Mouse (Mus musculus): ENCODE data around the gene Fndc3b. TPM values are rescaled to one million over a fixed set of nuclear protein-coding genes. Genes with fewer than 3 reads are reported as not detected.

Gene Fndc3b
- polyA plus RNA-seq, 1 experiment from 2014 or later = 4.0 TPM

GRCm38 (mm10) chr3:27624974-27625591, 86.0 kb downstream of the Fndc3b start:
- no peak for DNase-seq (ENCODE audit: low spot score)

- no peak for DNase-seq (ENCODE audit: low spot score)
Measured at GRCm38 (mm10) chr3:27622451-27622850, 88.7 kb downstream of the Fndc3b start.

- DNase-seq (ENCODE audit: low spot score) = no peak
Measured at GRCm38 (mm10) chr3:27621176-27621575, 89.9 kb downstream of the Fndc3b start.

- DNase-seq (ENCODE audit: low spot score) = no peak
Measured at GRCm38 (mm10) chr3:27617733-27618132, 93.4 kb downstream of the Fndc3b start.

GRCm38 (mm10) chr3:27617237-27617499, 93.9 kb downstream of the Fndc3b start:
- DNase-seq (ENCODE audit: low spot score) = peak; percentile 17

GRCm38 (mm10) chr3:27616421-27617236, 94.5 kb downstream of the Fndc3b start:
- peak; percentile 14 for DNase-seq (ENCODE audit: low spot score)

GRCm38 (mm10) chr3:27615479-27615878, 95.6 kb downstream of the Fndc3b start:
- DNase-seq (ENCODE audit: low spot score) = no peak

GRCm38 (mm10) chr3:27613828-27614227, 97.3 kb downstream of the Fndc3b start:
- DNase-seq (ENCODE audit: low spot score) = no peak

- DNase-seq (ENCODE audit: low spot score) = no peak
Measured at GRCm38 (mm10) chr3:27613011-27613410, 98.1 kb downstream of the Fndc3b start.

GRCm38 (mm10) chr3:27611986-27612385, 99.1 kb downstream of the Fndc3b start:
- DNase-seq (ENCODE audit: low spot score) = no peak

- DNase-seq (ENCODE audit: low spot score) = no peak
Measured at GRCm38 (mm10) chr3:27610547-27610946, 100.6 kb downstream of the Fndc3b start.

- no peak for DNase-seq (ENCODE audit: low spot score)
Measured at GRCm38 (mm10) chr3:27610089-27610488, 101.0 kb downstream of the Fndc3b start.

GRCm38 (mm10) chr3:27607796-27608151, 103.3 kb downstream of the Fndc3b start:
- no peak for DNase-seq (ENCODE audit: low spot score)

- DNase-seq (ENCODE audit: low spot score) = peak; percentile 41
Measured at GRCm38 (mm10) chr3:27607081-27607795, 103.9 kb downstream of the Fndc3b start.

GRCm38 (mm10) chr3:27606626-27607025, 104.5 kb downstream of the Fndc3b start:
- no peak for DNase-seq (ENCODE audit: low spot score)

- DNase-seq (ENCODE audit: low spot score) = no peak
Measured at GRCm38 (mm10) chr3:27605613-27606012, 105.5 kb downstream of the Fndc3b start.

- DNase-seq (ENCODE audit: low spot score) = no peak
Measured at GRCm38 (mm10) chr3:27605081-27605480, 106.0 kb downstream of the Fndc3b start.

- DNase-seq (ENCODE audit: low spot score) = no peak
Measured at GRCm38 (mm10) chr3:27604629-27605028, 106.5 kb downstream of the Fndc3b start.

GRCm38 (mm10) chr3:27603905-27604620, 107.0 kb downstream of the Fndc3b start:
- DNase-seq (ENCODE audit: low spot score) = no peak

- no peak for DNase-seq (ENCODE audit: low spot score)
Measured at GRCm38 (mm10) chr3:27600645-27601044, 110.5 kb downstream of the Fndc3b start.

GRCm38 (mm10) chr3:27600197-27600596, 110.9 kb downstream of the Fndc3b start:
- no peak for DNase-seq (ENCODE audit: low spot score)

Measured in thymus, postnatal 0 days (tissue).